Mouse (Mus musculus) inflammation-experienced regulatory T-cells, adult 16 weeks (primary cell): ENCODE results near the gene Gm21293. TPM values are rescaled to one million over a fixed set of nuclear protein-coding genes. Genes with fewer than 3 reads are reported as not detected.

ENCODE experiments used
- polyA plus RNA-seq: library from polyadenylated mRNA; unstranded; fragments of 100-300 nt; shearing (Covaris generic); gene quantifications from one replicate; pipeline ENCODE4 v1.2.1, GENCODE M21; 2017

The Gm21293 gene
- not detected for polyA plus RNA-seq

GRCm38 (mm10) chr10:104142687-104143086, at the start of gene Gm21293:
Gm21293 (plus strand) TSS chr10:104142987.

GRCm38 (mm10) chr10:104151197-104151596, 8.4 kb downstream of the Gm21293 start, which contains the start of gene Gm6763:
Gm6763 (plus strand) TSS chr10:104151497.

GRCm38 (mm10) chr10:104159706-104160105, 16.9 kb downstream of the Gm21293 start, which contains the start of gene Gm8764:
Gm8764 (plus strand) TSS chr10:104160006.

GRCm38 (mm10) chr10:104168215-104168614, 25.4 kb downstream of the Gm21293 start, which contains the start of gene Gm21304:
Gm21304 (plus strand) TSS chr10:104168515.

GRCm38 (mm10) chr10:104176724-104177123, 33.9 kb downstream of the Gm21293 start, which contains the start of gene Gm21312:
Gm21312 (plus strand) TSS chr10:104177024.

GRCm38 (mm10) chr10:104185233-104185632, 42.4 kb downstream of the Gm21293 start, which contains the start of gene Gm20765:
Gm20765 (plus strand) TSS chr10:104185533.

GRCm38 (mm10) chr10:104193742-104194141, 51.0 kb downstream of the Gm21293 start, which contains the start of gene Gm4340:
Gm4340 (plus strand) TSS chr10:104194042.

Other genes starting within 250 kb of the Gm21293 start
- not detected for gene Gm6763, start 8.5 kb downstream of the Gm21293 start, polyA plus RNA-seq
- not detected for gene Gm8764, start 17.0 kb downstream of the Gm21293 start, polyA plus RNA-seq
- gene Gm21304, start 25.5 kb downstream of the Gm21293 start, polyA plus RNA-seq, result not detected
- not detected for gene Gm21312, start 34.0 kb downstream of the Gm21293 start, polyA plus RNA-seq
- not detected for gene Gm20765, start 42.5 kb downstream of the Gm21293 start, polyA plus RNA-seq
- gene Gm4340, start 51.1 kb downstream of the Gm21293 start, polyA plus RNA-seq, result not detected